Mouse (Mus musculus) small intestine, adult 2 months (tissue): ENCODE results near the gene Ubqln4.

Source experiments
- CTCF ChIP-seq: fragments of 200-500 bp; IDR thresholded peaks from 2 replicates; pipeline ENCODE4 v1.5.1; 2012; ENCODE audit warnings: low read depth, mild to moderate bottlenecking, control low read depth, inconsistent platforms, low read length, moderate library complexity, mixed read lengths; ENCODE audit not compliant: insufficient replicate concordance, insufficient read length; ENCODE audit errors: extremely low read depth
- POLR2A ChIP-seq: fragments of 200-500 bp; IDR thresholded peaks from 2 replicates; pipeline ENCODE4 v1.6.1; 2012; ENCODE audit warnings: low read depth, mild to moderate bottlenecking, control low read depth, inconsistent platforms, low read length, moderate library complexity

DNA sequence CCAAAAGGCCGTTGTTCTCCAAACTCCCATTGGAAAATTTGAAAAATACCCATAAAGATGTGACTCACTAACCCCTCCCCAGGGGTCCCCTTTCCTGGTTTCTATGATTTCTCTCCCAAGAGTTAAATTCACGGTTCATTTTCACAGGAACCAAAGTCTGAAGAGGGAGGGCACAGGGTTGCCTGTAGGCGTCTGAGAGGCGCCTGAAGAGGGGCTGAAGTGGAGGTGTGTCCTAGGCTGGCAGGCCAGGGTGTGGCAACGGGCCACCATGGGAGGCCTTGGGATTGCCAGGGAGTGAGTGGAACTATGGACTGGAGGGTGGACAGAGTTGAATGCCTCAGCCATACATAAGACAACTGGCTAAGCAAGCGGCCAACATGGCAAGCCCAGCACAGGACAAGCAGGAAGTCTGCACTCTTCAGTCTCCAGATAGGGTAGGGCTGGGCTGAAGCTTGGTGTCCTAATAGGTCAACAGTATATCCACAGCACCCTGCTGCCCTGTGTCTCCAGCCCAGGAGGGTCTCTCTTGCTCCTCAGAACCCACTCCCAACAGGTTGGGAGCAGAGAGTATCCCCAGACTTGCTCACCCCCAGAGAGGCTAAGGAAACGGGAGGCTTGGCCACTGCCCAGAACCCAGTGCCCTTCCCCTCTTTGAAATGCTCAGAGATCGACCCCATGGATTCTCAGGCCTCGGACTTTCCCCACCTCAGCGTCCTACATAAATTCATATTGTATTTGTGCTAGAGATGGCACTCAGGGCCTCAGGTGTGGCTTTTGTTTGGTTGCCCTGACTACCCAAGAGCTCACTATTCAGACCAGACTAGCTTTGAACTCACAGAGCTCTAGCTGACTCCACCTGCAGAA is 39.1 kb upstream of the Ubqln4 start:
- TF ChIP-seq CTCF (no peak), POLR2A (no peak)
